Mouse (Mus musculus): ENCODE results near the gene Defb10. TPM values are rescaled to one million over a fixed set of nuclear protein-coding genes. Genes with fewer than 3 reads are reported as not detected.
"Not testable (repeated sequence)": the region's sequence is repeated elsewhere in the genome, so short reads cannot be mapped to it uniquely, and the experiment has no call there.

Gene Defb10
- polyA plus RNA-seq (2014; fragmentation: Nextera tagmentation; extraction: Ambion mirVana), result not detected in 2 replicates

GRCm38 (mm10) chr8:21858586-21858985 is at the start of gene Defb10:
Gene Defb10, plus strand, starts transcription at chr8:21858901.
- H3K4me2 ChIP-seq (ENCODE audit: low read length); H3K27me3 ChIP-seq (ENCODE audit: control insufficient read depth, insufficient read depth, low read length); H3K9ac ChIP-seq (ENCODE audit: low read length); H3K36me3 ChIP-seq (ENCODE audit: control insufficient read depth, insufficient read depth, low read length); H3K4me1 ChIP-seq (ENCODE audit: control insufficient read depth in 2 of 2, insufficient read depth in 2 of 2, low read length in 2 of 2); H3K4me3 ChIP-seq (ENCODE audit: control insufficient read depth in 1 of 2, insufficient read depth in 1 of 2, low read depth in 1 of 2, low read length in 2 of 2); ATAC-seq (ENCODE audit: insufficient number of reproducible peaks, insufficient read depth, low FRiP score, low read depth); H3K9me3 ChIP-seq (ENCODE audit: control insufficient read depth, low read length); H3K27ac ChIP-seq (replicated peaks in 1 of 2; ENCODE audit: control insufficient read depth in 1 of 2, insufficient read depth in 1 of 2, low read depth in 2 of 2, low read length in 2 of 2): not testable (repeated sequence)
- WGBS, result 34% methylated on average over 1 of the region's 1 CpGs

- not testable (repeated sequence) for H3K9ac ChIP-seq (ENCODE audit: low read length); H3K4me1 ChIP-seq (ENCODE audit: control insufficient read depth in 2 of 2, insufficient read depth in 2 of 2, low read length in 2 of 2); H3K27me3 ChIP-seq (ENCODE audit: control insufficient read depth, insufficient read depth, low read length); H3K4me2 ChIP-seq (ENCODE audit: low read length); ATAC-seq (ENCODE audit: insufficient number of reproducible peaks, insufficient read depth, low FRiP score, low read depth); H3K27ac ChIP-seq (replicated peaks in 1 of 2; ENCODE audit: control insufficient read depth in 1 of 2, insufficient read depth in 1 of 2, low read depth in 2 of 2, low read length in 2 of 2); H3K4me3 ChIP-seq (ENCODE audit: control insufficient read depth in 1 of 2, insufficient read depth in 1 of 2, low read depth in 1 of 2, low read length in 2 of 2); H3K36me3 ChIP-seq (ENCODE audit: control insufficient read depth, insufficient read depth, low read length); H3K9me3 ChIP-seq (ENCODE audit: control insufficient read depth, low read length)
Observed at GRCm38 (mm10) chr8:21885321-21885720, 26.6 kb downstream of the Defb10 start, which contains the start of gene Defb9. Gene Defb9, minus strand, starts transcription at chr8:21885421.

- not testable (repeated sequence) for H3K9ac ChIP-seq (ENCODE audit: low read length); H3K4me1 ChIP-seq (ENCODE audit: control insufficient read depth in 2 of 2, insufficient read depth in 2 of 2, low read length in 2 of 2); H3K9me3 ChIP-seq (ENCODE audit: control insufficient read depth, low read length); H3K4me3 ChIP-seq (ENCODE audit: control insufficient read depth in 1 of 2, insufficient read depth in 1 of 2, low read depth in 1 of 2, low read length in 2 of 2); H3K4me2 ChIP-seq (ENCODE audit: low read length); H3K27ac ChIP-seq (replicated peaks in 1 of 2; ENCODE audit: control insufficient read depth in 1 of 2, insufficient read depth in 1 of 2, low read depth in 2 of 2, low read length in 2 of 2); ATAC-seq (ENCODE audit: insufficient number of reproducible peaks, insufficient read depth, low FRiP score, low read depth); H3K36me3 ChIP-seq (ENCODE audit: control insufficient read depth, insufficient read depth, low read length); H3K27me3 ChIP-seq (ENCODE audit: control insufficient read depth, insufficient read depth, low read length)
Observed at GRCm38 (mm10) chr8:21906290-21906689, 47.6 kb downstream of the Defb10 start, which contains the start of gene Defb11. Gene Defb11, minus strand, starts transcription at chr8:21906412.

Other genes with a start within 250 kb of the Defb10 start
- not detected in 2 replicates for gene Defa26, start 240.7 kb upstream of the Defb10 start, polyA plus RNA-seq (2014; fragmentation: Nextera tagmentation; extraction: Ambion mirVana)
- not detected in 2 replicates for gene Defa17, start 203.1 kb upstream of the Defb10 start, polyA plus RNA-seq (2014; fragmentation: Nextera tagmentation; extraction: Ambion mirVana)
- not detected in 2 replicates for gene Defa34, start 193.1 kb upstream of the Defb10 start, polyA plus RNA-seq (2014; fragmentation: Nextera tagmentation; extraction: Ambion mirVana)
- not detected in 2 replicates for gene AY761184, start 155.3 kb upstream of the Defb10 start, polyA plus RNA-seq (2014; fragmentation: Nextera tagmentation; extraction: Ambion mirVana)
- not detected in 2 replicates for gene Defa24, start 124.4 kb upstream of the Defb10 start, polyA plus RNA-seq (2014; fragmentation: Nextera tagmentation; extraction: Ambion mirVana)
- not detected in 2 replicates for gene Defb50, start 35.4 kb upstream of the Defb10 start, polyA plus RNA-seq (2014; fragmentation: Nextera tagmentation; extraction: Ambion mirVana)
- not detected in 2 replicates for gene Defb2, start 19.0 kb upstream of the Defb10 start, polyA plus RNA-seq (2014; fragmentation: Nextera tagmentation; extraction: Ambion mirVana)
- not detected in 2 replicates for gene Defb9, start 26.5 kb downstream of the Defb10 start, polyA plus RNA-seq (2014; fragmentation: Nextera tagmentation; extraction: Ambion mirVana)
- gene Defb11, start 47.5 kb downstream of the Defb10 start, polyA plus RNA-seq (2014; fragmentation: Nextera tagmentation; extraction: Ambion mirVana), result not detected in 2 replicates
- gene Defb15, start 73.8 kb downstream of the Defb10 start, polyA plus RNA-seq (2014; fragmentation: Nextera tagmentation; extraction: Ambion mirVana), result not detected in 2 replicates
- gene Defb35, start 79.5 kb downstream of the Defb10 start, polyA plus RNA-seq (2014; fragmentation: Nextera tagmentation; extraction: Ambion mirVana), result not detected in 2 replicates
- not detected in 2 replicates for gene Defb13, start 87.9 kb downstream of the Defb10 start, polyA plus RNA-seq (2014; fragmentation: Nextera tagmentation; extraction: Ambion mirVana)
- gene Fam90a1a, start 99.8 kb downstream of the Defb10 start, polyA plus RNA-seq (2014; fragmentation: Nextera tagmentation; extraction: Ambion mirVana), result not detected in 2 replicates
- gene Ccdc70, start 110.9 kb downstream of the Defb10 start, polyA plus RNA-seq (2014; fragmentation: Nextera tagmentation; extraction: Ambion mirVana), result not detected in 2 replicates
- 0.84 and 1.1 TPM in 2 replicates for gene Atp7b, start 201.4 kb downstream of the Defb10 start, polyA plus RNA-seq (2014; fragmentation: Nextera tagmentation; extraction: Ambion mirVana)
- 17.5 and 20.1 TPM in 2 replicates for gene Alg11, start 201.8 kb downstream of the Defb10 start, polyA plus RNA-seq (2014; fragmentation: Nextera tagmentation; extraction: Ambion mirVana)

Data from heart, embryonic 14.5 days (tissue).